Mouse (Mus musculus) spleen, postnatal 10 days (tissue): ENCODE data around the gene Rsph3b.

ENCODE experiments used
- DNase-seq, 2 experiments: peaks; one replicate each; pipeline ENCODE4 v3.0.0; 2021 to 2022; ENCODE audit warnings: low spot score in 2 of 2

Rsph3b gene

GRCm38 (mm10) chr17:6865580-6865979, 82.9 kb downstream of the Rsph3b start:
- DNase-seq: no peak

GRCm38 (mm10) chr17:6864869-6865268, 83.6 kb downstream of the Rsph3b start:
- DNase-seq: no peak

GRCm38 (mm10) chr17:6863521-6863920, 85.0 kb downstream of the Rsph3b start:
- no peak for DNase-seq

GRCm38 (mm10) chr17:6862040-6862780, 86.3 kb downstream of the Rsph3b start:
- no peak for DNase-seq

- peak; percentile 24 to 40 for DNase-seq
Observed at GRCm38 (mm10) chr17:6861181-6862039, 87.1 kb downstream of the Rsph3b start.

GRCm38 (mm10) chr17:6860491-6860897, 88.0 kb downstream of the Rsph3b start:
- no peak for DNase-seq

GRCm38 (mm10) chr17:6860067-6860466, 88.4 kb downstream of the Rsph3b start:
- DNase-seq: no peak
